Mouse (Mus musculus) lung, postnatal 0 days (tissue): ENCODE results near the gene S100a2. TPM values are rescaled to one million over a fixed set of nuclear protein-coding genes. Genes with fewer than 3 reads are reported as not detected.

Source experiments
- ATAC-seq: fragments of 200-750 bp; cut with Nextera tagmentation; 2 replicates; pipeline ENCODE4 v1.8.0; 2017; ENCODE audit warnings: moderate library complexity
- DNase-seq: peaks from one replicate; pipeline ENCODE4 v3.0.0-alpha.2; 2016; ENCODE audit warnings: low spot score
- H3K27ac ChIP-seq: fragments of 300-500 bp; sonication (generic); 2 replicates; pipeline ENCODE4 v1.5.1; 2014; ENCODE audit warnings: antibody characterized with exemption, mild to moderate bottlenecking, low read length, mixed read lengths
- H3K27me3 ChIP-seq: fragments of 300-500 bp; sonication (generic); replicated peaks from 2 replicates; pipeline ENCODE4 v1.6.1; 2014; ENCODE audit warnings: low read length, mixed read lengths; ENCODE audit not compliant: insufficient read depth
- H3K36me3 ChIP-seq: fragments of 300-500 bp; sonication (generic); 2 replicates; pipeline ENCODE4 v1.6.1; 2014; ENCODE audit warnings: low read length, mixed read lengths; ENCODE audit not compliant: insufficient read depth
- H3K4me1 ChIP-seq: fragments of 300-500 bp; sonication (generic); 2 replicates; pipeline ENCODE4 v1.6.1; 2014; ENCODE audit warnings: antibody characterized with exemption, low read depth, low read length, mixed read lengths; ENCODE audit not compliant: insufficient read depth
- H3K4me2 ChIP-seq: fragments of 300-500 bp; sonication (generic); replicated peaks from 2 replicates; pipeline ENCODE4 v1.6.1; 2014; ENCODE audit warnings: low read depth, mild to moderate bottlenecking, low read length, moderate library complexity, mixed read lengths
- H3K4me3 ChIP-seq: fragments of 300-500 bp; sonication (generic); 2 replicates; pipeline ENCODE4 v1.5.1; 2014; ENCODE audit warnings: low read depth, low read length
- H3K9ac ChIP-seq: fragments of 300-500 bp; sonication (generic); replicated peaks from 2 replicates; pipeline ENCODE4 v1.6.1; 2014; ENCODE audit warnings: low read depth, mild to moderate bottlenecking
- H3K9me3 ChIP-seq: fragments of 300-500 bp; sonication (generic); 2 replicates; pipeline ENCODE4 v1.6.1; 2016; ENCODE audit warnings: low read length, mixed read lengths
- CTCF ChIP-seq: IDR thresholded peaks from 2 replicates; pipeline ENCODE4 v1.5.1; 2016; ENCODE audit warnings: antibody characterized with exemption, mild to moderate bottlenecking
- EP300 ChIP-seq: IDR thresholded peaks from 2 replicates; pipeline ENCODE4 v1.6.1; 2016; ENCODE audit warnings: antibody characterized with exemption, mild to moderate bottlenecking, control low read depth
- WGBS: fragments of 180-500 bp; shearing (Covaris S2); extraction: QIAGEN DNeasy Blood & Tissue Kit; methylation state at CpG from one replicate; pipeline ENCODE4 v1.1.7; 2014; 5-methylcytosine and 5-hydroxymethylcytosine counted together
- polyA plus RNA-seq: library from polyadenylated mRNA; unstranded; fragments of >200 nt; fragmentation: Nextera tagmentation; extraction: Ambion mirVana; gene quantifications from 2 replicates; pipeline ENCODE4 v1.2.1, GENCODE M21; 2015

The S100a2 gene
- polyA plus RNA-seq, 1 experiment from 2014 or later: 0.66 TPM

DNA sequence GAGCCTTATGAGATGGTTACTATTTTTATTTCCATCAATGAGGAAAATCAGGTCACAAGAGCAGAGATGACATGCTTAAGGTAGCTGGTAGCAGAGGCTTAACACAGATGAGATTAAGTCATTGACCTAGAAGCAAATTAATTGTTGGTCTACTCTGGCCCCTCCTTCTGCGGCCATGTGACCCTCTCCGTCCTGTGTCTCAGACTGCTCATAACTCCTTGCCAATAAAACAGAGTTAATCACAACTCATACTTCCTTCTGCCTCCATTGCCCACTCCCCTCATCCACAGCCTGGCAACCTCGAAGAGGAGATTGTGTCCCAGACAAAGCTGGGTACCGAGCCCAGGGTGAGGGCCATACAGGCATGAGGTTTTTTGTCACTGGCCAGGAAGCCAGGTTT is 8.2 kb downstream of the S100a2 start:
- TF ChIP-seq CTCF (no peak), EP300 (no peak)
- Histone ChIP-seq H3K27me3 (no peaks in the 10 kb centered on the region), H3K4me3 (no peak overlapping the region), H3K9ac (no peak overlapping the region), H3K36me3 (no peaks in the 10 kb centered on the region), H3K27ac (no peak overlapping the region), H3K4me2 (no peak overlapping the region), H3K9me3 (no peaks in the 10 kb centered on the region), H3K4me1 (no peaks in the 10 kb centered on the region)
- no peak for DNase-seq
- WGBS: 64% methylated on average over 4 of the region's 4 CpGs
- no peak for ATAC-seq

DNA sequence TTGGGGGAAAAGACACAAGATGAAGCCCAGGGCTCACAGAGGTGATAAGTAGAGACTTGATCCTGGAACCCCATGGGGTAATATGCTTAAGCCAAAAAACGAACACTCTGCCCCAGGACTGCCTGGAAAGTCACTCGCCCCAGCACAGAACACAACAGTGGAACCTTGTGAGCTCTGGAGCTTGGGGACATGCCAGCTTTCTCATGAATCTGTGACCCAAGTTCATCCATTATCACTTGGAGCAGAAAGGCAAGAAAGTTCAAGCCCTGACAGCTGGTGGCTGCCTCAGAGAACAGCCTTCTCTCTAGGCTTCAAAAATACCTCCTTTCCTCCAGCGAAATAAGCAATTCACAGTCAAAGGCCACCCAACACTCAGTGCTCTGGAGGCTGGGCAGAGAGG is 9.4 kb downstream of the S100a2 start:
- peaks cover 4% of the 10 kb centered on the region; the same call in 1 of the 2 replicates for H3K4me1 ChIP-seq
- 71% methylated on average over 3 of the region's 3 CpGs for WGBS
- no peak overlapping the region for H3K4me3 ChIP-seq
- no peak overlapping the region for H3K4me2 ChIP-seq
- no peaks in the 10 kb centered on the region for H3K9me3 ChIP-seq
- H3K9ac ChIP-seq: no peak overlapping the region
- no peak overlapping the region for H3K27ac ChIP-seq
- H3K27me3 ChIP-seq: no peaks in the 10 kb centered on the region
- H3K36me3 ChIP-seq: no peaks in the 10 kb centered on the region
- DNase-seq (no peak), ATAC-seq (no peak)
- TF ChIP-seq EP300: no peak

DNA sequence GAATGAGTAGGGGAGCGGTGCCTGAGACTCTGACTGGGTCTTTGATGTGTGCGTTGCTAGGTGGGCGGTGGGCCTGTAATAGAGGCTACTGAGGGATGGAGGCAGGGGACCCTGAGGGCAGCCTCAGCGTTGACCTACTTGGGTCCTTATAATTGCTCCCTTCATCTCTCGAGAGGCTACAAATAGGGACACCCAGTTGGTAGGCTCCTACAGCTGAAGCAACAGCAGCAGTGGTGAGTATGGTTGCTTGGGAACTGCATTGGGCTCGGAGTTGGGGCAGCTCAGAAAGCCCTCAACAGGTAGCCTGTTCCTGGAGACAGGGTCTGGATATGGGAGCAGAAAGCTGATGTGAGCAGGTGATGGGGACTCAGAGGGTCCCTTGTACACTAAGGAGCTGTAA is 10.0 kb downstream of the S100a2 start:
- Histone ChIP-seq H3K4me3 (no peak overlapping the region), H3K27me3 (no peaks in the 10 kb centered on the region), H3K27ac (no peak overlapping the region), H3K9me3 (no peaks in the 10 kb centered on the region), H3K4me2 (no peak overlapping the region), H3K4me1 (peaks cover 9% of the 10 kb centered on the region), H3K9ac (no peak overlapping the region), H3K36me3 (no peaks in the 10 kb centered on the region)
- ATAC-seq (no peak), DNase-seq (no peak)
- no peak for TF ChIP-seq CTCF
- TF ChIP-seq EP300: no peak
- 87% methylated on average over 6 of the region's 6 CpGs for WGBS

DNA sequence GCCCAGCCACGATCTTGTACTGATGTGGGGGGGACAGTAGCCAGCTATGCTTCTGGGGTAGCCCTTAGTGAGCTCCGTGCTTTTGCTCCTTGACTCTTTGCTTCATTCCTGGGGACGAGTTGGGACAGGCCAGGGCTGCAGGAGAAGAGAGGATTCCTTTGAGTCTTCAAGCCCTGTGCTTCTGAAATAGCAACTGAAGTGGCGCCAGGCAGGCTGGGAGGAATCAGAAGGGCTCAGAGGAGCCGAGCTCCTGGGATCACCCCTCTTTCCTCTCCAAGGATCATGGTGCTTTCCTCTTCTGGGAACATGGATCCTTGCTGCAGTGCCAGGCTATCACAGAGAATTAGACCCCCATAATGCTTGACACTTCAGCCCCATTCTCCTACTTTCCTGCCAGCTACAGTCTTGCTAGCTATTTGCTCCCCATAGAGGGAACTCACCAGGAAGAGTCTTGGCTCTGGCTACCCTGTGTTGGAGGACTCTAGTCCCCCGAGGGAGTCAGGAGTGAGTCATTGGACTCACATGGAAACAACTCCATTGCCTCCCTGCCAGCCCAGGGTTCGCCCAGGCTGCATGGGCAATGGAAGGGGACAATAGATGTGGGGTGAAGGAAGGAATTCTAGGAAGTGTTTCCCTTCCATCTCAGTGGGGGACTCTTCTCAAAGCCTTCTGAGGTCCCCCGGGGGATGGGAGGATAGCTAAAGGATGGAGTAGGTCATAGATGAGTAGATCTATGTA is 10.6 kb downstream of the S100a2 start:
- DNase-seq: no peak
- Histone ChIP-seq H3K4me2 (no peak overlapping the region), H3K4me1 (peaks cover 9% of the 10 kb centered on the region), H3K36me3 (no peaks in the 10 kb centered on the region), H3K27ac (no peak overlapping the region), H3K27me3 (no peaks in the 10 kb centered on the region), H3K4me3 (no peak overlapping the region), H3K9ac (no peak overlapping the region), H3K9me3 (no peaks in the 10 kb centered on the region)
- ATAC-seq: no peak
- no peak for TF ChIP-seq EP300
- no peak for TF ChIP-seq CTCF
- 72% methylated on average over 8 of the region's 8 CpGs for WGBS

DNA sequence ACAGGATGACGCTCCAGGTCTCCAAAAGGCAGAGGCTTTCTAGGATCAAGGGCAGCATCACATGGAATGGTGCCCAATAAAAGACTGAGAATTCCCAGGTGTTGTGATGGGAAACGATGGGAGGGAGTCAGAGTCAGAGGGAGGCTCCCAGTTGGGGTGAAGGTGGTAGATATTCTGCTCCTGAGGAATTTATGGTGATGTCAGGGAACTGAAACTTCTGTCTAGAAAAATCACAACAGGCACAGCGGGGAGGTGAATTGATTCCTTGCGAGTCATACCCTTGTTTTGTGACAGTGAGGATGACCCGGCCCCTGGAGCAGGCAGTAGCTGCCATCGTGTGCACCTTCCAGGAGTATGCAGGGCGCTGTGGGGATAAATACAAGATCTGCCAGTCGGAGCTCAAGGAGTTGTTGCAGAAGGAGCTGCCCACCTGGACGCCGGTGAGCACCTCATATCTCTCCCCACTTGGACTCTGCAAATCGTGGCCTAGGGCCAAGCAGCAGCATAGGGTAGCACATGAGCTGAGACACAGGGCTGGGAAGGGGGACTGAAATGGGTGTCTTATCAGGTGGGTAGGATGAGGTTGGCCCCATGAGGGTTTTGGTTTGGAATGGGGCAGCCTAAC is 11.6 kb downstream of the S100a2 start, which contains the start of gene Gm42674:
Gene Gm42674 (plus strand): TSS at position 419 of the 625 bp plus-strand sequence.
- H3K27me3 ChIP-seq: no peaks in the 10 kb centered on the region
- 70% methylated on average over 11 of the region's 11 CpGs for WGBS
- DNase-seq (no peak), ATAC-seq (no peak)
- H3K36me3 ChIP-seq: no peaks in the 10 kb centered on the region
- TF ChIP-seq EP300 (no peak), CTCF (no peak)
- H3K9ac ChIP-seq: no peak within 1 kb of the TSS
- no peaks in the 10 kb centered on the region for H3K9me3 ChIP-seq
- no peak within 1 kb of the TSS for H3K4me2 ChIP-seq
- peaks cover 9% of the 10 kb centered on the region for H3K4me1 ChIP-seq
- H3K4me3 ChIP-seq: no peak within 1 kb of the TSS
- H3K27ac ChIP-seq: no peak within 1 kb of the TSS

DNA sequence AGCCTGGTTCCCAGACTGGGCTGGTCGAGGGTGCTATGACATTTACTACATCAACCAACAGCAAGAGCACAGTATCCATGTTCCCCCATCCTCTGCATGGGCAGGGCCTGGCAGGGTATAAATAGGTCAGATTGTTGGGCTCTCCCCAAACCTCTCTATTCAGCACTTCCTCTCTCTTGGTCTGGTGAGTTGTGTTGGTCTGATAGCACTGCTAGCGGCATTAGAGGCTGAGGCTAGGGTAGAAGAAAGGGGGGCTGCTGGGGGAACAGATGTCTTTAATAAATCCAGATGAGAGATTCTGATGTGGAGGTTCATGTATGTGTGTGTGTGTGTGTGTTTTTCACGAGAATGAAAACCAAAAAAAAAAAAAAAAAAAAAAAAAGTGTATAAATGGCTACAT is 13.6 kb downstream of the S100a2 start, which contains the start of gene S100a4:
Gene S100a4 (plus strand): TSS at position 149 of the 400 bp plus-strand sequence.
- Histone ChIP-seq H3K9me3 (no peaks in the 10 kb centered on the region), H3K4me1 (peaks cover 9% of the 10 kb centered on the region), H3K9ac (no peak within 1 kb of the TSS), H3K27me3 (no peaks in the 10 kb centered on the region), H3K4me2 (no peak within 1 kb of the TSS), H3K36me3 (no peaks in the 10 kb centered on the region), H3K27ac (peak within 1 kb of the TSS; percentile 68), H3K4me3 (no peak within 1 kb of the TSS)
- no peak for DNase-seq
- ATAC-seq: no peak
- no peak for TF ChIP-seq EP300
- TF ChIP-seq CTCF: no peak
- 71% methylated on average over 3 of the region's 3 CpGs for WGBS
